Mouse (Mus musculus): ENCODE measurements at regions not wholly inside any gene's neighbourhood (a gene's known extent, or its start where the extent isn't known, plus 50 kb on each side); places are given as distances from the start of the nearest gene placed in this dataset.

DNA sequence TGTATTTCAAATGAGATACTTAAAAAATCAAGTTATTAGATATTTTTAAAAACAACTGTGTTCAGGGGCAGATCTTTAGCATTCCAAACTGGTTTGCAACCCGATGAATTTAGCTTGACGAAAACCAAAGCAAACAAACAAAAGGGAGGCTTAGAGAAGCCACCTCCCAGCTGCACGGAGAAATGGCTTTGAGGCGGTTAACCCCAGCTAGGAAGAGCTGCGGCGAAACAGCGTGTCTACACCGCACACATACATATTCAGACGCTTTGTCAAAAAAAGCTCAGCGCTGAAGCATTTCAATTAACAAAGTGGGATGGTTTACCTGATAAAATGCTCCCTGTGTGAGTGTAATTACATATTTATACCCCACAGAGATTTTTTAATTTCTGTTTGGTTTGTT lies 123.0 kb upstream of the Ap5m1 start:
- WGBS, result 53% methylated on average over 10 of the region's 10 CpGs
- H3K27ac ChIP-seq (ENCODE audit: low read depth, low read length), result no peak overlapping the region
- no peaks in the 10 kb centered on the region for H3K4me1 ChIP-seq (ENCODE audit: control insufficient read depth, insufficient read depth, low read length)

DNA sequence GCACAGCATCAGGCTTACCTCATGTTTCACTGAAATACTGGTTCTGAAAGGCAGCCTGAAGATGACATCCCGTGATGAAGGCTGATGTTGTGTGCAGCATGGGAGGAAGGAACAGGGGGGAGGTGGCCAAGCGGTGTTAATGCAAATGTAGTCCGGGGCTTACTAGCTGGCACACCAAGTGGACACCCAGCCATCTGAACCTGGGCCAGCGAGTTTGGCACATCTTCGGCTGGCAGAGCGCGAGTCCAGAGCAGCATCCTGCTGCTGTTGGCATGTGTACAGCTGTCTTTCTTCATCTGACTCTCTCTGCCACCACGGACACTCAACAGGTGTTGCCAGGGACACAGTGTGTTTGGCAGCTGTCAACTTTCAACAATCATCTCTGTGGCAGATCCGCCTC lies 135.0 kb upstream of the Ap5m1 start:
- H3K27me3 ChIP-seq (ENCODE audit: control insufficient read depth, insufficient read depth, low read length), result no peaks in the 10 kb centered on the region
- no peaks in the 10 kb centered on the region for H3K9me3 ChIP-seq (ENCODE audit: control insufficient read depth, low read length)
- WGBS, result 87% methylated on average over 9 of the region's 9 CpGs
- H3K27ac ChIP-seq (ENCODE audit: low read depth, low read length), result no peak overlapping the region
- ATAC-seq (ENCODE audit: low read depth), result no peak
- H3K4me3 ChIP-seq (ENCODE audit: low read depth, low read length), result no peak overlapping the region
- no peak overlapping the region for H3K9ac ChIP-seq (replicated peaks; ENCODE audit: low read depth, low read length)
- H3K4me1 ChIP-seq (ENCODE audit: control insufficient read depth, insufficient read depth, low read length), result no peaks in the 10 kb centered on the region
- H3K36me3 ChIP-seq (ENCODE audit: control insufficient read depth, insufficient read depth, low read length), result no peaks in the 10 kb centered on the region
- no peak overlapping the region for H3K4me2 ChIP-seq (ENCODE audit: low read depth, low read length)

More for the DNA sequence above, 123.0 kb upstream of the Ap5m1 start:
- H3K36me3 ChIP-seq (ENCODE audit: control insufficient read depth, insufficient read depth, low read length), result no peaks in the 10 kb centered on the region
- ATAC-seq (ENCODE audit: low read depth), result peak; percentile 66; the same call in 1 of the 2 replicates
- H3K9ac ChIP-seq (replicated peaks; ENCODE audit: low read depth, low read length), result no peak overlapping the region
- 0 out of 2 replicates have a peak overlapping the region, but pooled peaks have one; percentile 3 for H3K4me2 ChIP-seq (ENCODE audit: low read depth, low read length)
- no peak overlapping the region for H3K4me3 ChIP-seq (ENCODE audit: low read depth, low read length)
- no peaks in the 10 kb centered on the region for H3K27me3 ChIP-seq (ENCODE audit: control insufficient read depth, insufficient read depth, low read length)
- H3K9me3 ChIP-seq (ENCODE audit: control insufficient read depth, low read length), result no peaks in the 10 kb centered on the region

GRCm38 (mm10) chr14:48925870-48926269 lies 140.0 kb upstream of the Ap5m1 start:
- H3K4me2 ChIP-seq (ENCODE audit: low read depth, low read length), result no peak overlapping the region
- H3K9ac ChIP-seq (replicated peaks; ENCODE audit: low read depth, low read length), result no peak overlapping the region
- H3K27me3 ChIP-seq (ENCODE audit: control insufficient read depth, insufficient read depth, low read length), result no peaks in the 10 kb centered on the region
- no peaks in the 10 kb centered on the region for H3K36me3 ChIP-seq (ENCODE audit: control insufficient read depth, insufficient read depth, low read length)
- no peaks in the 10 kb centered on the region for H3K4me1 ChIP-seq (ENCODE audit: control insufficient read depth, insufficient read depth, low read length)
- 81% methylated on average over 1 of the region's 1 CpGs for WGBS
- no peaks in the 10 kb centered on the region for H3K9me3 ChIP-seq (ENCODE audit: control insufficient read depth, low read length)
- no peak overlapping the region for H3K27ac ChIP-seq (ENCODE audit: low read depth, low read length)
- H3K4me3 ChIP-seq (ENCODE audit: low read depth, low read length), result no peak overlapping the region
- no peak for ATAC-seq (ENCODE audit: low read depth)

GRCm38 (mm10) chr14:48909420-48909819 lies 156.5 kb upstream of the Ap5m1 start:
- no peaks in the 10 kb centered on the region for H3K9me3 ChIP-seq (ENCODE audit: control insufficient read depth, low read length)
- H3K27ac ChIP-seq (ENCODE audit: low read depth, low read length), result no peak overlapping the region
- ATAC-seq (ENCODE audit: low read depth), result no peak
- no peak overlapping the region for H3K4me2 ChIP-seq (ENCODE audit: low read depth, low read length)
- H3K9ac ChIP-seq (replicated peaks; ENCODE audit: low read depth, low read length), result no peak overlapping the region
- no peaks in the 10 kb centered on the region for H3K36me3 ChIP-seq (ENCODE audit: control insufficient read depth, insufficient read depth, low read length)
- no peaks in the 10 kb centered on the region for H3K4me1 ChIP-seq (ENCODE audit: control insufficient read depth, insufficient read depth, low read length)
- H3K4me3 ChIP-seq (ENCODE audit: low read depth, low read length), result no peak overlapping the region
- no peaks in the 10 kb centered on the region for H3K27me3 ChIP-seq (ENCODE audit: control insufficient read depth, insufficient read depth, low read length)
- WGBS, result 79% methylated on average over 13 of the region's 13 CpGs

DNA sequence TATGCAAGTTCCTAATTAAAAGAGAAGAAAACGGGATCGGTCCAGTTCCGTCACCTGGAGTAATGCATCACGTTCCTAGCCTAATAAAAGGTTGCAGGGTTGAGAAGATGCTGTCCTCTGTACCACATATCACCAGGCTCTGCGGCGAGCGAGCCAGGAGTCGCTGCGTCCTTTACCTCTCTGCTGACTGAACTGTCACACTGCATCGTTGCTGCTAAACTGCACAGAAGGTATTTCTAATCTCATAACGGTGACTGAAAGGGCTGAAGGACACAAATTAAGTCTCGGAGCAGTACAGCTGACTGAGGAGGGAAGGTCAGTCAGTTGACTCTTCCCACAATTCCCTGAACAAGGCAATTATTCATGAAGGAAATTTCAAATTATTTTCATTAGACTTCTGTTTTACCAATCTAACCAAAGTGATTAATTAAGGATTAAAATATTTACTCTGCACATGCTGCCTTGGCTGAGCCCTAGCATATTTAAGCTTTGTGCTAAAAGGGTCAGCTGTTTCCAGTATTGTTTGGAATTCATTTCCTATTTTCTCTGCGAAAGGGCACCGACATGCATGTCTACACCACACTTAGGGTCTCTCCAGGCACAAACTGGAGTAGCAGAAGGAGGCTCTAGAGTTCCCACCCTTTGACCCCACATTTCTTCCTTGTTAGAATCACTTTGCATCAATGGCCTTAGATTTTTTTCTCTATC lies 157.8 kb upstream of the Ap5m1 start:
- no peaks in the 10 kb centered on the region for H3K36me3 ChIP-seq (ENCODE audit: control insufficient read depth, insufficient read depth, low read length)

DNA sequence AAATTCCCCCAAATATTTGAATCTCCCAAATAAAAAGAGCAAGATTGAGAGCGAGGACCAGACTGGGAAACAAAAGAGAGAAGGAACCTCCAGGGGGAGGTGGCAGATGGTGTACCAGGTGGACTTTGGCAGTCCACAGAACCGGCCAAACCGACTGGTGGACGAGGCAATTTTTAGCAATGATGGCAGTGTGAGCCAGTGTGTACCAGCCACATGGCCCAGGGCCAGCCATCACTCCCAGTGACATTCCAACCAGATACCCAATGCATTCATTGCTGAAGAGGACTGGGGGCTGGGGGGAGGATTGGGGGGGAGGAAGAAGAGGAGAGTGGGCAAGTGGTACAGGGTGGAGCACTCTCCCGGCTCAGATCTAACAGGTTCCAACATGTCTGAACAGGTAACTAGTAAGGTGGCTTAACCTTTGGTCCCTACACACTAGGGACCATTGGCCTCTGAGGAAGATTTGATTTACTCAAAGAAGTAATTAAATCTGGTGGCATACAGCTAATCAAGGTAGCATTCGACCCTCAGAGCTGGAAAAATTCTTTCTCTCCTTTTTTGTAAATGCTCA lies 158.4 kb upstream of the Ap5m1 start:
- Histone ChIP-seq H3K9me3 (ENCODE audit: control insufficient read depth, low read length) (no peaks in the 10 kb centered on the region), H3K27ac (ENCODE audit: low read depth, low read length) (no peak overlapping the region), H3K4me3 (ENCODE audit: low read depth, low read length) (no peak overlapping the region), H3K9ac (replicated peaks; ENCODE audit: low read depth, low read length) (no peak overlapping the region), H3K36me3 (ENCODE audit: control insufficient read depth, insufficient read depth, low read length) (no peaks in the 10 kb centered on the region), H3K4me2 (ENCODE audit: low read depth, low read length) (no peak overlapping the region), H3K4me1 (ENCODE audit: control insufficient read depth, insufficient read depth, low read length) (no peaks in the 10 kb centered on the region; the same call in 1 of the 2 replicates), H3K27me3 (ENCODE audit: control insufficient read depth, insufficient read depth, low read length) (no peaks in the 10 kb centered on the region)
- peak; percentile 41 for ATAC-seq (ENCODE audit: low read depth)
- WGBS, result 64% methylated on average over 6 of the region's 6 CpGs

More for the DNA sequence above, 157.8 kb upstream of the Ap5m1 start:
- Histone ChIP-seq H3K4me3 (ENCODE audit: low read depth, low read length) (no peak overlapping the region), H3K9ac (replicated peaks; ENCODE audit: low read depth, low read length) (no peak overlapping the region), H3K27ac (ENCODE audit: low read depth, low read length) (no peak overlapping the region), H3K27me3 (ENCODE audit: control insufficient read depth, insufficient read depth, low read length) (no peaks in the 10 kb centered on the region), H3K9me3 (ENCODE audit: control insufficient read depth, low read length) (no peaks in the 10 kb centered on the region), H3K4me1 (ENCODE audit: control insufficient read depth, insufficient read depth, low read length) (no peaks in the 10 kb centered on the region; the same call in 1 of the 2 replicates), H3K4me2 (ENCODE audit: low read depth, low read length) (no peak overlapping the region)
- WGBS, result 70% methylated on average over 14 of the region's 14 CpGs
- no peak for ATAC-seq (ENCODE audit: low read depth)

DNA sequence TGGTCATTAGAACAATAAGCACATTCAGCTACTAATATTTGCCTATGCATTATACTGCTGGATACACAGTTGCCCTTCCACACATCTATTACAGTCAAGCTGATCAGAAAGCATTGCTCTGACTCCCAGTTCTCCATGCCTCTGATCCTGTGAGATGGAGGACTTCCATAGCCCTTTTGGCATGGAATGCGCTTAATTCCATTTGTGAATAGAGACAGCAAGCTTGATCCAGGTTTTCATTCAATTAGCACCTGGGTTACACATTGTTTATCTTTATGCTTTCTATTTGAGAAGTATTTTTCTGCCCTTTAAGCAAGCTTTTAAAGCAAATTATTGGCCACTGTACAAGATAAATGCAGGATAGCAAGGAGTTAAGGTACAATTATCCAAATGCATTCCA lies 158.9 kb upstream of the Ap5m1 start:
- Histone ChIP-seq H3K27ac (ENCODE audit: low read depth, low read length) (no peak overlapping the region), H3K36me3 (ENCODE audit: control insufficient read depth, insufficient read depth, low read length) (no peaks in the 10 kb centered on the region), H3K4me1 (ENCODE audit: control insufficient read depth, insufficient read depth, low read length) (no peaks in the 10 kb centered on the region; the same call in 1 of the 2 replicates), H3K9ac (replicated peaks; ENCODE audit: low read depth, low read length) (no peak overlapping the region), H3K4me2 (ENCODE audit: low read depth, low read length) (no peak overlapping the region), H3K9me3 (ENCODE audit: control insufficient read depth, low read length) (no peaks in the 10 kb centered on the region), H3K27me3 (ENCODE audit: control insufficient read depth, insufficient read depth, low read length) (no peaks in the 10 kb centered on the region), H3K4me3 (ENCODE audit: low read depth, low read length) (no peak overlapping the region)
- WGBS, result 92% methylated on average over 1 of the region's 1 CpGs
- no peak for ATAC-seq (ENCODE audit: low read depth)

DNA sequence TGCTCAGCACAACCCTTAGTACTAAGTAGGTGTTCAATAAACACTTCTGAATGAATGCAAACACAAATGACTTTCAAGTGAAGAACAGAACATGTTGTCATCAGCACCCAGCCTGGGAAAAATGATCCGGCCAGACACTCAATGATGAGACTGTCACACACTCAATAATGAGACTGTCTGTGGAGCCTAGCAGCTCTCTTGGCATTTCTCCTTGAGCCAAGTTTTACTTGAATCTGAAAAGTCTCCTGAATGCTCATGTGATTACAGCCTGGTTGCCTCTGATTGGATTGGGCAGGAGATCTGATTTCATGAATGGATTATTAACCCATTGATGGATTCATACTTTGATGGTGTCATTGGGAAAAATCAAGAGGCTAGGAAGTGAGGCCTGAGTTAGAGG lies 161.3 kb upstream of the Ap5m1 start:
- 90% methylated on average over 1 of the region's 1 CpGs for WGBS

GRCm38 (mm10) chr14:48903526-48903925 lies 162.4 kb upstream of the Ap5m1 start:
- WGBS, result 33% methylated on average over 5 of the region's 5 CpGs
- H3K9me3 ChIP-seq (ENCODE audit: control insufficient read depth, low read length), result no peaks in the 10 kb centered on the region
- H3K27me3 ChIP-seq (ENCODE audit: control insufficient read depth, insufficient read depth, low read length), result no peaks in the 10 kb centered on the region
- no peak for ATAC-seq (ENCODE audit: low read depth)
- H3K9ac ChIP-seq (replicated peaks; ENCODE audit: low read depth, low read length), result no peak overlapping the region
- no peak overlapping the region for H3K4me3 ChIP-seq (ENCODE audit: low read depth, low read length)
- H3K4me1 ChIP-seq (ENCODE audit: control insufficient read depth, insufficient read depth, low read length), result no peaks in the 10 kb centered on the region; the same call in 1 of the 2 replicates
- H3K4me2 ChIP-seq (ENCODE audit: low read depth, low read length), result no peak overlapping the region
- H3K36me3 ChIP-seq (ENCODE audit: control insufficient read depth, insufficient read depth, low read length), result no peaks in the 10 kb centered on the region
- no peak overlapping the region for H3K27ac ChIP-seq (ENCODE audit: low read depth, low read length)

More for the DNA sequence above, 161.3 kb upstream of the Ap5m1 start:
- H3K36me3 ChIP-seq (ENCODE audit: control insufficient read depth, insufficient read depth, low read length), result no peaks in the 10 kb centered on the region
- no peaks in the 10 kb centered on the region for H3K9me3 ChIP-seq (ENCODE audit: control insufficient read depth, low read length)
- ATAC-seq (ENCODE audit: low read depth), result no peak
- no peak overlapping the region for H3K9ac ChIP-seq (replicated peaks; ENCODE audit: low read depth, low read length)
- H3K4me3 ChIP-seq (ENCODE audit: low read depth, low read length), result no peak overlapping the region
- no peak overlapping the region for H3K4me2 ChIP-seq (ENCODE audit: low read depth, low read length)
- H3K27ac ChIP-seq (ENCODE audit: low read depth, low read length), result no peak overlapping the region
- H3K4me1 ChIP-seq (ENCODE audit: control insufficient read depth, insufficient read depth, low read length), result no peaks in the 10 kb centered on the region; the same call in 1 of the 2 replicates
- H3K27me3 ChIP-seq (ENCODE audit: control insufficient read depth, insufficient read depth, low read length), result no peaks in the 10 kb centered on the region

All from neural tube, embryonic 14.5 days (tissue).